Mouse (Mus musculus): ENCODE results near the gene Slc22a14.

DNA sequence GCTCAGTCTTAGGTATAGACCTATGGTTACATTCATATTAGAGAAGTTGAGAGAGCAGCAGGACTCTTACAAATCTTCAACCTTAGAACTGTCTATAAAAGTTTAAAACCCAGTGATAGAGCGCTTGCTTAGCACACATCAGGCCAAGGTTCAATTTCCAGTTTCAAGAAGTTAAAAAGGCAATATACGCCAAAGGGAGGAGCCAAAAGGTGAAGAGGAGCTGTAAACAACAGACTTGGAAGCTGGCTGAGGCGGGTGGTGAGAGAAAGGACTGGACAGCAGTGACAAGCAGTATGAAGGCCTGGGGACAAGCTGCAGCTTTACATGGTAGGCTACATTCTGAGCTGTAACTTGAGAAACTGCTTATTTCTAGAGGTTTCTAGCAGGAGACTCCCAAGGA is 66.8 kb downstream of the Slc22a14 start:
- TF ChIP-seq E2F4 (IDR thresholded peaks at IDR 0.05; ENCODE audit: insufficient read depth) (no peak), MYOG (IDR thresholded peaks at IDR 0.05; ENCODE audit: control insufficient read depth in 1 of 3, insufficient read depth in 1 of 3, insufficient read length in 2 of 3, low read depth in 2 of 3) (no peak), POLR2A (IDR thresholded peaks at IDR 0.05; ENCODE audit: insufficient read length, low read depth) (no peak), CEBPB (IDR thresholded peaks at IDR 0.05; ENCODE audit: insufficient read depth, poor library complexity, severe bottlenecking) (no peak), MYOD1 (IDR thresholded peaks at IDR 0.05; ENCODE audit: control insufficient read depth in 1 of 3, insufficient read length in 2 of 3, low read depth in 2 of 3) (no peak), TCF12 (IDR thresholded peaks at IDR 0.05; ENCODE audit: insufficient read depth, poor library complexity, severe bottlenecking) (no peak), POLR2AphosphoS2 (IDR thresholded peaks at IDR 0.05; ENCODE audit: insufficient read length, low read depth) (no peak), USF1 (IDR thresholded peaks at IDR 0.05; ENCODE audit: low read depth) (no peak), TCF3 (IDR thresholded peaks at IDR 0.05; ENCODE audit: insufficient read length, low read depth) (no peak), MAX (IDR thresholded peaks at IDR 0.05; ENCODE audit: low read depth) (no peak), REST (IDR thresholded peaks at IDR 0.05; ENCODE audit: insufficient read depth, insufficient read length) (no peak), SRF (IDR thresholded peaks at IDR 0.05; ENCODE audit: control insufficient read depth, insufficient read length, low read depth) (no peak)

Measured in myocyte (in vitro differentiated cells).